Mouse (Mus musculus) liver, adult 2 months (tissue): ENCODE data around the gene Nfic. TPM values are rescaled to one million over a fixed set of nuclear protein-coding genes. Genes with fewer than 3 reads are reported as not detected.

ENCODE experiments used
- DNase-seq: peaks from one replicate; pipeline ENCODE4 v3.0.0-alpha.2; 2011; ENCODE audit warnings: low read depth, low spot score; ENCODE audit errors: extremely low read depth
- H3K27ac ChIP-seq: fragments of 200-500 bp; replicated peaks from 2 replicates; pipeline ENCODE4 v1.5.1; 2012; ENCODE audit warnings: low read depth, mild to moderate bottlenecking, control low read depth, inconsistent platforms, low read length; ENCODE audit not compliant: insufficient read depth
- H3K27me3 ChIP-seq: fragments of 200-500 bp; 2 replicates; pipeline ENCODE4 v1.6.1; 2012; ENCODE audit warnings: mild to moderate bottlenecking, moderate library complexity, low read length, inconsistent platforms; ENCODE audit not compliant: control insufficient read depth, insufficient read depth
- H3K36me3 ChIP-seq: fragments of 200-500 bp; 2 replicates; pipeline ENCODE4 v1.6.1; 2012; ENCODE audit warnings: low read length, inconsistent platforms; ENCODE audit not compliant: control insufficient read depth, insufficient read depth
- H3K4me1 ChIP-seq: fragments of 200-500 bp; 2 replicates; pipeline ENCODE4 v1.6.1; 2011; ENCODE audit warnings: low read length; ENCODE audit not compliant: control insufficient read depth, insufficient read depth
- H3K4me3 ChIP-seq: fragments of 200-500 bp; 2 replicates; pipeline ENCODE4 v1.5.1; 2011; ENCODE audit warnings: low read depth, mild to moderate bottlenecking, control low read depth, low read length, moderate library complexity; ENCODE audit not compliant: insufficient read depth
- H3K79me2 ChIP-seq: fragments of 200-500 bp; 2 replicates; pipeline ENCODE4 v1.6.1; 2012; ENCODE audit warnings: inconsistent platforms, mild to moderate bottlenecking, low read length, moderate library complexity; ENCODE audit not compliant: control insufficient read depth, insufficient read depth
- H3K9ac ChIP-seq: fragments of 200-500 bp; 2 replicates; pipeline ENCODE4 v1.6.1; 2012; ENCODE audit warnings: low read depth, mild to moderate bottlenecking, control low read depth, inconsistent platforms, low read length
- CTCF ChIP-seq: fragments of 200-500 bp; IDR thresholded peaks from 2 replicates; pipeline ENCODE4 v1.5.1; 2011; ENCODE audit warnings: low read depth, low read length, control low read depth
- POLR2A ChIP-seq: fragments of 200-500 bp; IDR thresholded peaks from 2 replicates; pipeline ENCODE4 v1.6.1; 2011; ENCODE audit warnings: low read length, control low read depth; ENCODE audit not compliant: insufficient read depth; ENCODE audit errors: extremely low read depth
- WGBS: fragments of 180-500 bp; shearing (Covaris S2); methylation state at CpG from one replicate; pipeline ENCODE4 v1.1.7; 2018; 5-methylcytosine and 5-hydroxymethylcytosine counted together
- polyA plus RNA-seq: library from polyadenylated mRNA; depleted of rRNA; stranded (reverse); fragments of >200 nt; gene quantifications from 2 replicates; pipeline ENCODE4 v1.2.3, GENCODE M21; 2012
- total RNA-seq: library from RNA; depleted of rRNA; stranded (reverse); fragments of >200 nt; gene quantifications from 2 replicates; pipeline ENCODE4 v1.2.3, GENCODE M21; 2014

Nfic gene
- total and polyA plus RNA-seq, 2 experiments, result 7.4 to 32.8 TPM

- H3K9ac ChIP-seq, result no peak within 1 kb of the TSS
- no peaks in the 10 kb centered on the region for H3K27me3 ChIP-seq
- H3K4me1 ChIP-seq, result no peaks in the 10 kb centered on the region
- no peak within 1 kb of the TSS for H3K4me3 ChIP-seq
- no peak within 1 kb of the TSS for H3K27ac ChIP-seq
- DNase-seq, result no peak
- H3K36me3 ChIP-seq, result no peaks in the 10 kb centered on the region; the same call in 1 of the 2 replicates
- TF ChIP-seq CTCF, result no peak
- TF ChIP-seq POLR2A, result no peak
- no peaks in the 10 kb centered on the region for H3K79me2 ChIP-seq
- WGBS, result 55% methylated on average over 12 of the region's 12 CpGs
Measured at GRCm38 (mm10) chr10:81365672-81366476, 89.6 kb downstream of the Nfic start, which contains the start of gene 4930404N11Rik. Gene 4930404N11Rik (minus strand): TSS chr10:81365816.

GRCm38 (mm10) chr10:81365073-81365472 is 90.4 kb downstream of the Nfic start:
- no peak for TF ChIP-seq CTCF
- no peak for TF ChIP-seq POLR2A

GRCm38 (mm10) chr10:81364666-81365065 is 90.8 kb downstream of the Nfic start:
- H3K36me3 ChIP-seq, result no peaks in the 10 kb centered on the region; the same call in 1 of the 2 replicates
- WGBS, result 53% methylated on average over 28 of the region's 28 CpGs
- H3K27ac ChIP-seq, result no peak overlapping the region

More at GRCm38 (mm10) chr10:81365073-81365472, 90.4 kb downstream of the Nfic start:
- H3K4me1 ChIP-seq, result no peaks in the 10 kb centered on the region
- WGBS, result 58% methylated on average over 4 of the region's 4 CpGs
- no peak overlapping the region for H3K9ac ChIP-seq
- DNase-seq, result no peak
- H3K27ac ChIP-seq, result no peak overlapping the region
- no peak overlapping the region for H3K4me3 ChIP-seq
- H3K36me3 ChIP-seq, result no peaks in the 10 kb centered on the region; the same call in 1 of the 2 replicates
- no peaks in the 10 kb centered on the region for H3K79me2 ChIP-seq
- no peaks in the 10 kb centered on the region for H3K27me3 ChIP-seq

DNA sequence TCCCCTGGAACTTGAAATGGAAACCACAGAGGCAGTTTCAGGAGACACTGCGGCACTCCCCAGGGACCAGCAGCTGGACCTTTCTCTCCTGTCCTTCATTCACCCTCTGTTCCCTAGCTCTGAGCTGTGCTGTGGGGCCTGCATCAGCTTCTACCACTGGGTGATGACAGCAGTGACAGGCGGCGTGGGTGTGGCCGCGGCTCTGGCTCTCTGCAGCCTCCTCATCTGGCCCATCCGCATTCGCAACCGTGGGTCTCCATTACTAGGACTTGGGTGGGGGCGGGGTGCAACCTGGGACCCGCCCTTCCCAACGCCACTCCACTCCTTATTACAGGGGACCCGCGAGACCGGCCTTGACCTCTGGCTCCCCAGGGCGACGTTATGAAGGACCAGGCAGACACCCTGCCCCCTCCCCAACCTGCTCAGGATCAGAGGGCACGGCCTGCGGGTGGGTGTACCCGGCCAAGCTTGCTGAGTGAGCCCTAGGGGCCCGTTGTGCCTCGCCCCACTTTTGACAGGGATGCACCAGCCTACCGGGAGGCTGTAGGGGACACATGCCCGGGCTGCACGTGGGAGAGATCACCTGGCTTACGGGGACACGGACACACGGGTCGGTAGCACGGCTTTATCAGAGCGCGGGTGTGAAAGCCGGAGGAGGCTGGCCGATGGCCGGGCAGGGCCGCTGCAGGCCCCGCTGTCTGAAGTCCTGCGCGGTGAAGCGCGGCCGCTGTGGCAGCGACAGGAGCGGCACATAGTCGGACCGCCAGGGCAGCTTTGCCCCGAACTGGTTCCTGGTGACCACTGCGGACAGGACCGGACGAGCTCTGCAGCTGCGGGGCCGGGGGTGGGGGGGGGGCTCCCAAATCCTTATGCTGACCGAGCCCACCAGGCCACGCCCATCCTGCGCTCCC is 91.7 kb downstream of the Nfic start:
- 76% methylated on average over 54 of the region's 54 CpGs for WGBS
- peaks cover 3% of the 10 kb centered on the region; the same call in 1 of the 2 replicates for H3K4me1 ChIP-seq
- no peak for TF ChIP-seq CTCF
- no peaks in the 10 kb centered on the region for H3K27me3 ChIP-seq
- no peak for DNase-seq
- no peak overlapping the region for H3K27ac ChIP-seq
- no peaks in the 10 kb centered on the region for H3K79me2 ChIP-seq
- H3K36me3 ChIP-seq, result no peaks in the 10 kb centered on the region
- H3K4me3 ChIP-seq, result no peak overlapping the region
- H3K9ac ChIP-seq, result no peak overlapping the region

More at GRCm38 (mm10) chr10:81364666-81365065, 90.8 kb downstream of the Nfic start:
- no peak for TF ChIP-seq POLR2A
- TF ChIP-seq CTCF, result no peak
- no peaks in the 10 kb centered on the region for H3K4me1 ChIP-seq
- no peaks in the 10 kb centered on the region for H3K27me3 ChIP-seq
- no peaks in the 10 kb centered on the region for H3K79me2 ChIP-seq
- no peak overlapping the region for H3K4me3 ChIP-seq
- DNase-seq, result no peak
- no peak overlapping the region for H3K9ac ChIP-seq

DNA sequence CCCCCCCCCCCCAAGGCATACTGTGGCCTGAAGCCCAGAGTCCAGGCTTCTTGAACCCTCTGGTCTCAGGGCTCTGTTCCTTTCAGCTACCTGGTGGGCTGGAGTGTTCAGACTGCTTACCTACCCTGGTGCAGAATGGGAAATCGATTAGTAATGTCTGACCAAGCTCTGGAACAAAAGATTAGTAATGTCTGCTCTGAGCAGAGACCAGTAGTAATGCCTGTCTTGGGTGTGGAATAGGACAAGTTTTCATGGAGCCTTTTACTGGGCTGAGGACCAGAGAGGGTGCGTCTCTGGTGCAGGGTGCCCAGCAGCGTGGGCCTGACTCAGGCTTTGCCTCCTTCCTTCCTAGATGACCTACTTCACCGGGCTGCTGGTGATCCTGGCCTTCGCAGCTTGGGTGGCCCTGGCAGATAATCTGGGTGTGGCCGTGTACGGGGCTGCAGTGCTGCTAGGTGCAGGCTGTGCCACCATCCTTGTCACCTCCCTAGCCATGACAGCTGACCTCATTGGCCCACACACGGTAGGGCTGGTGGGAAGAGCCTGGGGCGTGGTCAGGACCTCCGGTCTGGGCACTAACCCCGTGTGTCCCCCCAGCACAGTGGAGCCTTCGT is 93.0 kb downstream of the Nfic start:
- H3K79me2 ChIP-seq, result 0 out of 2 replicates have a peak, but pooled peaks cover 3% of the 10 kb centered on the region
- WGBS, result 82% methylated on average over 12 of the region's 12 CpGs
- H3K27ac ChIP-seq, result no peak overlapping the region
- H3K4me1 ChIP-seq, result peaks cover 12% of the 10 kb centered on the region
- no peak overlapping the region for H3K9ac ChIP-seq
- H3K27me3 ChIP-seq, result no peaks in the 10 kb centered on the region
- DNase-seq, result no peak
- no peak overlapping the region for H3K4me3 ChIP-seq
- H3K36me3 ChIP-seq, result no peaks in the 10 kb centered on the region
- TF ChIP-seq POLR2A (no peak), CTCF (no peak)
